Mouse (Mus musculus) activated CD4-positive, CD25-positive, alpha-beta regulatory T cell, adult 4 months (primary cell): ENCODE data around the gene Itga6. TPM values are rescaled to one million over a fixed set of nuclear protein-coding genes. Genes with fewer than 3 reads are reported as not detected.
"Not testable (repeated sequence)": the region's sequence is repeated elsewhere in the genome, so short reads cannot be mapped to it uniquely, and the experiment has no call there.

Source experiments
- ATAC-seq: one replicate; pipeline ENCODE4 v1.8.0; 2017
- polyA plus RNA-seq, 2 experiments: library from polyadenylated mRNA; unstranded; fragments of 100-300 nt; shearing (Covaris generic); gene quantifications; one replicate each; pipeline ENCODE4 v1.2.1; 2017

Itga6 gene
- polyA plus RNA-seq, 2 experiments from 2014 or later: 43.6 to 60.4 TPM

GRCm38 (mm10) chr2:71898335-71898856, 153.0 kb downstream of the Itga6 start:
- peak; percentile 46 for ATAC-seq

GRCm38 (mm10) chr2:71899886-71900285, 154.5 kb downstream of the Itga6 start:
- ATAC-seq: no peak

GRCm38 (mm10) chr2:71905154-71905553, 159.7 kb downstream of the Itga6 start:
- no peak for ATAC-seq

GRCm38 (mm10) chr2:71906356-71906755, 160.9 kb downstream of the Itga6 start:
- not testable (repeated sequence) for ATAC-seq

Other genes with a start within 250 kb of the Itga6 start
- gene Dlx1, start 217.5 kb upstream of the Itga6 start, polyA plus RNA-seq: not detected
- not detected for gene Dlx2, start 198.9 kb upstream of the Itga6 start, polyA plus RNA-seq
- 10 to 100 TPM; 27.8 to 41.8 TPM for gene Pdk1, start 127.6 kb downstream of the Itga6 start, polyA plus RNA-seq
- gene Rapgef4, start 235.6 kb downstream of the Itga6 start, polyA plus RNA-seq: 1 to 10 TPM; 5.4 to 5.5 TPM